Mouse (Mus musculus): ENCODE measurements around the gene Esrrb.

Esrrb gene

GRCm38 (mm10) chr12:86360696-86361631, at the start of gene Esrrb:
TSS of gene Esrrb (plus strand) at chr12:86361117.
- CTCF ChIA-PET: interaction anchor here in 3 of 4 experiments (0.6 to 1.7 kb wide), 5 partner anchors 23 to 281 kb away, joined by 3 to 8 read pairs (median 3); no protein-coding TSS in a partner anchor
- POLR2A ChIA-PET: interaction anchor here (0.5 to 1.4 kb wide), 6 partner anchors 63 to 416 kb away, joined by 3 read pairs; no protein-coding TSS in a partner anchor

GRCm38 (mm10) chr12:86320629-86321028, 40.3 kb upstream of the Esrrb start:
- ChIA-PET CTCF (interaction anchor here in 2 of 4 experiments (1.4 to 2.3 kb wide), 2 partner anchors 15 kb away, joined by 4 to 7 read pairs; no protein-coding TSS in a partner anchor), POLR2A (interaction anchor here in 2 of 4 experiments (0.6 kb wide), 2 partner anchors 14 to 77 kb away, joined by 6 to 7 read pairs; no protein-coding TSS in a partner anchor)

GRCm38 (mm10) chr12:86324297-86324696, 36.6 kb upstream of the Esrrb start:
- CTCF ChIA-PET: interaction anchor here in 2 of 4 experiments (0.6 to 1.6 kb wide), 3 partner anchors 18 to 570 kb away, joined by 3 to 5 read pairs (median 3); no protein-coding TSS in a partner anchor

GRCm38 (mm10) chr12:86329813-86330212, 31.1 kb upstream of the Esrrb start:
- ChIA-PET CTCF (interaction anchor here in 1 of 4 experiments (1.3 kb wide), 1 partner anchor 24 kb away, joined by 3 read pairs; no protein-coding TSS in a partner anchor), POLR2A (no interaction called here)

More at GRCm38 (mm10) chr12:86324297-86324696, 36.6 kb upstream of the Esrrb start:
- POLR2A ChIA-PET: no interaction called here

GRCm38 (mm10) chr12:86330684-86331083, 30.2 kb upstream of the Esrrb start:
- POLR2A ChIA-PET: interaction anchor here in 2 of 4 experiments (0.8 to 1.1 kb wide), 2 partner anchors 10 to 139 kb away, joined by 3 to 6 read pairs; no protein-coding TSS in a partner anchor

GRCm38 (mm10) chr12:86331248-86331647, 29.7 kb upstream of the Esrrb start:
- ChIA-PET CTCF (interaction anchor here in 1 of 4 experiments (0.6 kb wide), 1 partner anchor 25 kb away, joined by 3 read pairs; no protein-coding TSS in a partner anchor), POLR2A (interaction anchor here in 2 of 4 experiments (0.8 to 1.1 kb wide), 2 partner anchors 9 to 138 kb away, joined by 3 to 6 read pairs; no protein-coding TSS in a partner anchor)

More at GRCm38 (mm10) chr12:86330684-86331083, 30.2 kb upstream of the Esrrb start:
- CTCF ChIA-PET: no interaction called here

- CTCF ChIA-PET: no interaction called here
- POLR2A ChIA-PET: interaction anchor here in 3 of 4 experiments (0.6 to 0.8 kb wide), 3 partner anchors 14 to 372 kb away, joined by 3 to 4 read pairs (median 4); no protein-coding TSS in a partner anchor
Observed at GRCm38 (mm10) chr12:86336209-86336608, 24.7 kb upstream of the Esrrb start.

GRCm38 (mm10) chr12:86336887-86337286, 24.0 kb upstream of the Esrrb start:
- ChIA-PET CTCF (interaction anchor here in 1 of 4 experiments (1.5 kb wide), 1 partner anchor 31 kb away, joined by 5 read pairs; no protein-coding TSS in a partner anchor), POLR2A (interaction anchor here in 2 of 4 experiments (0.6 to 0.8 kb wide), 3 partner anchors 11 to 371 kb away, joined by 3 to 4 read pairs (median 3); no protein-coding TSS in a partner anchor)

GRCm38 (mm10) chr12:86349477-86349876, 11.4 kb upstream of the Esrrb start:
- POLR2A ChIA-PET: interaction anchor here in 1 of 4 experiments (0.7 kb wide), 2 partner anchors 60 to 156 kb away, joined by 3 to 21 read pairs; no protein-coding TSS in a partner anchor

GRCm38 (mm10) chr12:86359406-86359805, 1.5 kb upstream of the Esrrb start:
- ChIA-PET POLR2A (no interaction called here), CTCF (no interaction called here)

More at GRCm38 (mm10) chr12:86349477-86349876, 11.4 kb upstream of the Esrrb start:
- CTCF ChIA-PET: no interaction called here

GRCm38 (mm10) chr12:86359873-86360272, 1.0 kb upstream of the Esrrb start:
- ChIA-PET POLR2A (interaction anchor here in 2 of 4 experiments (0.6 to 1.4 kb wide), 3 partner anchors 31 to 62 kb away, joined by 3 read pairs; no protein-coding TSS in a partner anchor), CTCF (interaction anchor here in 1 of 4 experiments (0.6 kb wide), 1 partner anchor 31 kb away, joined by 3 read pairs; no protein-coding TSS in a partner anchor)

- ChIA-PET CTCF (interaction anchor here in 1 of 4 experiments (1.0 kb wide), 1 partner anchor 39 kb away, joined by 3 read pairs; no protein-coding TSS in a partner anchor), POLR2A (interaction anchor here in 3 of 4 experiments (0.6 to 1.3 kb wide), 6 partner anchors 9 to 462 kb away, joined by 3 to 7 read pairs (median 3); no protein-coding TSS in a partner anchor)
Observed at GRCm38 (mm10) chr12:86364285-86364684, 3.4 kb downstream of the Esrrb start.

- ChIA-PET CTCF (interaction anchor here in 1 of 4 experiments (1.0 kb wide), 1 partner anchor 39 kb away, joined by 3 read pairs; no protein-coding TSS in a partner anchor), POLR2A (interaction anchor here in 2 of 4 experiments (0.7 to 1.3 kb wide), 4 partner anchors 9 to 106 kb away, joined by 3 to 7 read pairs (median 3); no protein-coding TSS in a partner anchor)
Observed at GRCm38 (mm10) chr12:86364756-86365155, 3.8 kb downstream of the Esrrb start.

GRCm38 (mm10) chr12:86370611-86371383, 9.9 kb downstream of the Esrrb start:
- ChIA-PET POLR2A (no interaction called here), CTCF (no interaction called here)

- ChIA-PET POLR2A (interaction anchor here in 1 of 4 experiments (1.5 kb wide), 1 partner anchor 12 kb away, joined by 5 read pairs; no protein-coding TSS in a partner anchor), CTCF (interaction anchor here in 1 of 4 experiments (0.5 to 0.6 kb wide), 2 partner anchors 141 to 307 kb away, joined by 3 read pairs; no protein-coding TSS in a partner anchor)
Observed at GRCm38 (mm10) chr12:86374286-86374685, 13.4 kb downstream of the Esrrb start.

- ChIA-PET POLR2A (interaction anchor here in 3 of 4 experiments (0.5 to 1.3 kb wide), 9 partner anchors 8 to 1741 kb away, joined by 3 to 5 read pairs (median 4); no protein-coding TSS in a partner anchor), CTCF (interaction anchor here in 2 of 4 experiments (0.7 to 1.6 kb wide), 2 partner anchors 54 to 233 kb away, joined by 3 to 6 read pairs; no protein-coding TSS in a partner anchor)
Observed at GRCm38 (mm10) chr12:86379672-86380213, 18.8 kb downstream of the Esrrb start.

GRCm38 (mm10) chr12:86383803-86384202, 22.9 kb downstream of the Esrrb start:
- CTCF ChIA-PET: interaction anchor here in 2 of 4 experiments (0.6 to 1.4 kb wide), 3 partner anchors 19 to 415 kb away, joined by 3 to 8 read pairs (median 3); partner anchors contain the start of gene Esrrb (in 1 of the 2)

More at GRCm38 (mm10) chr12:86383803-86384202, 22.9 kb downstream of the Esrrb start:
- POLR2A ChIA-PET: interaction anchor here (0.6 to 2.0 kb wide), 4 partner anchors 20 to 1833 kb away, joined by 3 to 4 read pairs (median 3); no protein-coding TSS in a partner anchor
